8 mouse cellular contexts compared by ENCODE assay signal in the genomic region with DNA sequence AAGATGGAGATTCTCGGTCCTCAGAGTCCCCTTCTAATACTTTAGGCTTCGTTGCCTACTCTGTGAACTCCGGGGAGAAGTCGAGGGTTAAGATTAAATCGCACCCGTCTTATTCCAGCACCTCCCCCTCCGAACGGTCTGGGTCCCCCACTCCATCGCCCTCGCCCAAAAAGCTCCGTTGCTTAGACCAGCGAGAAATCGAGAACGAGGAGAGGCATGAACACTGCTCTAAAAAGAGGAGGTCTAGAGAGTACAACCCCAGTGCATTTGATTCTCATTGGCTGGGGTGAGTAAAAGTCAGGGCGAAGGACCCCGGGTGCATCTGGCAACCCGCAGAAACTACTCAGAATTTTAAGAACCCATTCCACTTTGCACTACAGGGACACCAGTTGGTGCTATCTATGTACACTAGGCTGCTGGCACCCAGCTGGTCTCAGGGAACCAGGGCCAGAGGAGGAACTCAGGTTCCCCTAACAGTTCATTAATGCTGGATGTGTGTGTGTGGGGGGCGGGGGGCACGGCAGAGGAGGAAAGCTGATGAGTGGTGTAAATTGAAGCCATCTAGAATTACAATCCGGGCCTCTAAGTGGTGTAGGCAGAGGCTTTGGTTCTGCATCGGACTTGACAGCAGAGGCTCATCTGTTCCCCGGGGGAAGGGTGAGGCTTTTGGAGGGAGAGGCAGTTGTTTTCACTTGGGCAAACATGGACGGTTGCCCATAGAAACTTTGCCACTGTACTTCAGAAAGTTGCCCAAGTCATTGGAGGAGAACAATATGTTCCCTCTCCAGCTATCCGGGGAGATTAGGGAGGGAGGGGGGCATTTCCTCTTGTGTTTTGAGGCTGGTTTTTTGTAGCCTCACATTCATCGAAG. TPM values are rescaled to one million over a fixed set of nuclear protein-coding genes. Genes with fewer than 3 reads are reported as not detected.
DNase-seq lines count a peak whose midpoint lies in the region; ATAC-seq lines count a peak whose summit lies in the region.

No protein-coding gene starts in this region.

- intact Hi-C loops in heart, postnatal 14 days (cut with DNase I) = loop anchor here (1.0 kb wide), 1 partner anchor 131 kb away; no protein-coding TSS in a partner anchor

- 3% methylated on average over 25 of the region's 25 CpGs for WGBS in forebrain, embryonic 11.5 days
- WGBS in limb, embryonic 13.5 days = 1% methylated on average over 25 of the region's 25 CpGs
- WGBS in midbrain, embryonic 12.5 days = 1% methylated on average over 25 of the region's 25 CpGs

- DNase-seq in cerebellum, adult 11-12 months = peak; percentile 27
- peak; percentile 36 to 63 for DNase-seq in adrenal gland, postnatal 36 days
- DNase-seq in forebrain, embryonic 11.5 days (ENCODE audit: low spot score) = peak; percentile 64
- DNase-seq in heart, postnatal 14 days = peak; percentile 57 to 59
- DNase-seq in thymus, postnatal 25 days = peak; percentile 32

- peak overlapping the region; percentile 67 for H3K9ac ChIP-seq in forebrain, embryonic 11.5 days (ENCODE audit: low read length)
- peak overlapping the region; percentile 90 for H3K9ac ChIP-seq in limb, embryonic 13.5 days
- H3K9ac ChIP-seq in midbrain, embryonic 12.5 days (replicated peaks) = peak overlapping the region; percentile 93

- peaks cover 15% of the 10 kb centered on the region; the same call in 1 of the 2 replicates for H3K36me3 ChIP-seq in forebrain, embryonic 11.5 days (ENCODE audit: control insufficient read depth, insufficient read depth, low read length)
- H3K36me3 ChIP-seq in limb, embryonic 13.5 days = peaks cover 35% of the 10 kb centered on the region
- peaks cover 35% of the 10 kb centered on the region for H3K36me3 ChIP-seq in midbrain, embryonic 12.5 days

- peak overlapping the region; percentile 59 for H3K4me3 ChIP-seq in forebrain, embryonic 11.5 days (ENCODE audit: low read depth, low read length)
- peak overlapping the region; percentile 84 for H3K4me3 ChIP-seq in limb, embryonic 13.5 days
- peak overlapping the region; percentile 85 for H3K4me3 ChIP-seq in midbrain, embryonic 12.5 days

- H3K27me3 ChIP-seq in forebrain, embryonic 11.5 days (ENCODE audit: control insufficient read depth, insufficient read depth, low read length) = no peaks in the 10 kb centered on the region
- H3K27me3 ChIP-seq in limb, embryonic 13.5 days = no peaks in the 10 kb centered on the region
- peaks cover 17% of the 10 kb centered on the region for H3K27me3 ChIP-seq in midbrain, embryonic 12.5 days

- H3K4me1 ChIP-seq in forebrain, embryonic 11.5 days (replicated peaks; ENCODE audit: control insufficient read depth, insufficient read depth, low read length) = peaks cover 13% of the 10 kb centered on the region; the same call in 1 of the 2 replicates
- H3K4me1 ChIP-seq in limb, embryonic 13.5 days = peaks cover 25% of the 10 kb centered on the region
- H3K4me1 ChIP-seq in midbrain, embryonic 12.5 days = peaks cover 32% of the 10 kb centered on the region

- H3K27ac ChIP-seq in forebrain, embryonic 11.5 days (ENCODE audit: low read depth, low read length) = peak overlapping the region; percentile 95
- H3K27ac ChIP-seq in limb, embryonic 13.5 days = peak overlapping the region; percentile 95; the same call in 1 of the 2 replicates
- H3K27ac ChIP-seq in midbrain, embryonic 12.5 days (replicated peaks) = peak overlapping the region; percentile 98

- peak overlapping the region; percentile 66 for H3K4me2 ChIP-seq in forebrain, embryonic 11.5 days (ENCODE audit: low read depth, low read length, severe bottlenecking)
- peak overlapping the region; percentile 70 for H3K4me2 ChIP-seq in limb, embryonic 13.5 days (replicated peaks)
- peak overlapping the region; percentile 91 for H3K4me2 ChIP-seq in midbrain, embryonic 12.5 days (replicated peaks)

- ATAC-seq in cerebellum, adult (ENCODE audit: insufficient number of reproducible peaks, low FRiP score, low TSS enrichment) = no peak
- no peak for ATAC-seq in forebrain, embryonic 11.5 days (replicated peaks; ENCODE audit: low FRiP score)
- ATAC-seq in limb, embryonic 13.5 days (ENCODE audit: low FRiP score, low read depth) = no peak
- no peak for ATAC-seq in midbrain, embryonic 12.5 days (ENCODE audit: low FRiP score, low read depth)

- H3K9me3 ChIP-seq in forebrain, embryonic 11.5 days (ENCODE audit: control insufficient read depth, low read length) = no peaks in the 10 kb centered on the region
- H3K9me3 ChIP-seq in limb, embryonic 13.5 days = no peaks in the 10 kb centered on the region
- no peaks in the 10 kb centered on the region for H3K9me3 ChIP-seq in midbrain, embryonic 12.5 days

RNA-seq across cellular contexts. Expression of gene Teddm2, which starts 1.1 kb away (rescaled TPM):
- total RNA-seq in adrenal gland, postnatal 36 days (2021) = under 1 TPM; 0.30 to 0.36 TPM
- polyA plus RNA-seq in forebrain, embryonic 11.5 days (2014; fragmentation: Nextera tagmentation; extraction: Ambion mirVana) = 0.40 and 0.45 TPM in 2 replicates
- under 1 TPM; 0.56 to 0.86 TPM for total RNA-seq in heart, postnatal 14 days (2021)
- polyA plus RNA-seq in limb, embryonic 13.5 days (2015; fragmentation: Nextera tagmentation; extraction: Ambion mirVana) = 0.46 and 0.55 TPM in 2 replicates
- polyA plus RNA-seq in midbrain, embryonic 12.5 days (2016; fragmentation: Nextera tagmentation; extraction: Ambion mirVana) = 0.65 and 0.86 TPM in 2 replicates

RNA-seq across cellular contexts. Expression of gene Glul, which starts 1.4 kb away (rescaled TPM):
- total RNA-seq in adrenal gland, postnatal 36 days (2021) = 1,000 to 10,000 TPM; 1,103 to 1,248 TPM
- 114 TPM in 2 replicates for polyA plus RNA-seq in forebrain, embryonic 11.5 days (2014; fragmentation: Nextera tagmentation; extraction: Ambion mirVana)
- total RNA-seq in heart, postnatal 14 days (2021) = 100 to 1,000 TPM; 341 to 414 TPM
- 106 and 107 TPM in 2 replicates for polyA plus RNA-seq in limb, embryonic 13.5 days (2015; fragmentation: Nextera tagmentation; extraction: Ambion mirVana)
- polyA plus RNA-seq in midbrain, embryonic 12.5 days (2016; fragmentation: Nextera tagmentation; extraction: Ambion mirVana) = 110 and 119 TPM in 2 replicates

RNA-seq across cellular contexts. Expression of gene Teddm1a, which starts 9.6 kb away (rescaled TPM):
- not detected for total RNA-seq in adrenal gland, postnatal 36 days (2021)
- polyA plus RNA-seq in forebrain, embryonic 11.5 days (2014; fragmentation: Nextera tagmentation; extraction: Ambion mirVana) = not detected in 2 replicates
- total RNA-seq in heart, postnatal 14 days (2021) = not detected
- polyA plus RNA-seq in limb, embryonic 13.5 days (2015; fragmentation: Nextera tagmentation; extraction: Ambion mirVana) = 0.14 TPM in 1 of 2 replicates, not detected in the other
- not detected in 2 replicates for polyA plus RNA-seq in midbrain, embryonic 12.5 days (2016; fragmentation: Nextera tagmentation; extraction: Ambion mirVana)

RNA-seq across cellular contexts. Expression of gene Teddm1b, which starts 26.9 kb away (rescaled TPM):
- total RNA-seq in adrenal gland, postnatal 36 days (2021) = not detected
- polyA plus RNA-seq in forebrain, embryonic 11.5 days (2014; fragmentation: Nextera tagmentation; extraction: Ambion mirVana) = 0.40 and 0.56 TPM in 2 replicates
- not detected for total RNA-seq in heart, postnatal 14 days (2021)
- polyA plus RNA-seq in limb, embryonic 13.5 days (2015; fragmentation: Nextera tagmentation; extraction: Ambion mirVana) = 0.11 and 0.24 TPM in 2 replicates
- polyA plus RNA-seq in midbrain, embryonic 12.5 days (2016; fragmentation: Nextera tagmentation; extraction: Ambion mirVana) = 1.8 and 2.7 TPM in 2 replicates

RNA-seq across cellular contexts. Expression of gene Rgsl1, which starts 57.2 kb away (rescaled TPM):
- under 1 TPM in 1 of 2 experiments, not detected in 1; 0.10 TPM for total RNA-seq in adrenal gland, postnatal 36 days (2021)
- polyA plus RNA-seq in forebrain, embryonic 11.5 days (2014; fragmentation: Nextera tagmentation; extraction: Ambion mirVana) = not detected in 2 replicates
- not detected for total RNA-seq in heart, postnatal 14 days (2021)
- polyA plus RNA-seq in limb, embryonic 13.5 days (2015; fragmentation: Nextera tagmentation; extraction: Ambion mirVana) = 0.09 TPM in 1 of 2 replicates, not detected in the other
- polyA plus RNA-seq in midbrain, embryonic 12.5 days (2016; fragmentation: Nextera tagmentation; extraction: Ambion mirVana) = not detected in 2 replicates
